Mouse (Mus musculus) kidney, adult 2 months (tissue): ENCODE data around the gene Vmn1r24.
"Not testable (repeated sequence)": the region's sequence is repeated elsewhere in the genome, so short reads cannot be mapped to it uniquely, and the experiment has no call there.

ENCODE experiments used
- CTCF ChIP-seq: fragments of 200-500 bp; conservative IDR thresholded peaks from 2 replicates; pipeline ENCODE4 v1.5.1; 2011; ENCODE audit warnings: low read depth, mild to moderate bottlenecking, control low read depth, low read length, moderate library complexity, mixed read lengths; ENCODE audit not compliant: insufficient read depth, insufficient read length
- POLR2A ChIP-seq: fragments of 200-500 bp; IDR thresholded peaks from one replicate; pipeline ENCODE4 v1.6.1; 2011; ENCODE audit warnings: low read depth, low read length, control low read depth

- not testable (repeated sequence) for TF ChIP-seq CTCF, POLR2A
Measured at GRCm38 (mm10) chr6:57961403-57961802, at the start of gene Vmn1r24.
